Mouse (Mus musculus) hindbrain, embryonic 12.5 days (tissue): ENCODE measurements around the gene Gm31571. TPM values are rescaled to one million over a fixed set of nuclear protein-coding genes. Genes with fewer than 3 reads are reported as not detected.
"Not testable (repeated sequence)": the region's sequence is repeated elsewhere in the genome, so short reads cannot be mapped to it uniquely, and the experiment has no call there.

ENCODE experiments used
- ATAC-seq: fragments of 200-750 bp; cut with Nextera tagmentation; 2 replicates; pipeline ENCODE4 v1.8.0; 2017; ENCODE audit warnings: moderate TSS enrichment; ENCODE audit not compliant: low FRiP score
- H3K27ac ChIP-seq: fragments of 300-500 bp; sonication (generic); 2 replicates; pipeline ENCODE4 v1.5.1; 2016; ENCODE audit warnings: mild to moderate bottlenecking
- H3K27me3 ChIP-seq: fragments of 300-500 bp; sonication (generic); 2 replicates; pipeline ENCODE4 v1.6.1; 2016; ENCODE audit warnings: mild to moderate bottlenecking
- H3K36me3 ChIP-seq: fragments of 300-500 bp; sonication (generic); 2 replicates; pipeline ENCODE4 v1.6.1; 2016; ENCODE audit warnings: mild to moderate bottlenecking
- H3K4me1 ChIP-seq: fragments of 300-500 bp; sonication (generic); 2 replicates; pipeline ENCODE4 v1.6.1; 2016
- H3K4me2 ChIP-seq: fragments of 300-500 bp; sonication (generic); replicated peaks from 2 replicates; pipeline ENCODE4 v1.6.1; 2016; ENCODE audit warnings: mild to moderate bottlenecking
- H3K4me3 ChIP-seq: fragments of 300-500 bp; sonication (generic); 2 replicates; pipeline ENCODE4 v1.5.1; 2016; ENCODE audit warnings: mild to moderate bottlenecking
- H3K9ac ChIP-seq: fragments of 300-500 bp; sonication (generic); 2 replicates; pipeline ENCODE4 v1.6.1; 2016; ENCODE audit warnings: mild to moderate bottlenecking, moderate library complexity
- H3K9me3 ChIP-seq: fragments of 300-500 bp; sonication (generic); replicated peaks from 2 replicates; pipeline ENCODE4 v1.6.1; 2016; ENCODE audit warnings: mild to moderate bottlenecking
- WGBS: fragments of 180-500 bp; shearing (Covaris S2); methylation state at CpG from one replicate; pipeline ENCODE4 v1.1.7; 2016; 5-methylcytosine and 5-hydroxymethylcytosine counted together
- polyA plus RNA-seq: library from polyadenylated mRNA; unstranded; fragments of >200 nt; fragmentation: Nextera tagmentation; extraction: Ambion mirVana; gene quantifications from 2 replicates; pipeline ENCODE4 v1.2.1, GENCODE M21; 2016

Gm31571 gene
- polyA plus RNA-seq = not detected in 2 replicates

DNA sequence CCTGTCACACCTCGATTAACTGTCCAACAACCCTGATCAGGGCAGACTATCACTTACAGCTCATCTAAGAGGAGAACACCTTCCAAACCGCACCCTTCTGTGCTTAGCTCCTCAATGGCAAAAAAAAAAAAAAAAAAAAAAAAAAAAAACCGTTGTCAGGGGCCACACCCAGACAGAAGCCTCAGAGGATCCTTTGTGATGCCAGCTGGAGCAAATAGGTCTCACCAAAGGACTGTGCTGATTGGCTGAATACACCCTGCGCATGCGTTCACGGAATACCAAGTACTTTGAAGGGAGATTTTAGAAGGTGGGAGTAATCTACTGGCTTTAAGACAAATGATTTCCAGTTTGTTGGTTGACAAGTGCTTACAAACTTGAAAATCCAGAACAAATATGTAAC is at the start of gene Gm31571:
Gm31571 (minus strand) TSS at position 101 of the 400 bp plus-strand sequence.
- not testable (repeated sequence) for H3K4me3 ChIP-seq, H3K4me1 ChIP-seq, H3K9me3 ChIP-seq, H3K9ac ChIP-seq, H3K27me3 ChIP-seq, H3K27ac ChIP-seq, H3K4me2 ChIP-seq, ATAC-seq, H3K36me3 ChIP-seq
- WGBS = no CpG with 5 or more reads among the region's 6 CpGs
